Mouse (Mus musculus) CH12.LX (cell line): ENCODE data around the gene Gzmm. TPM values are rescaled to one million over a fixed set of nuclear protein-coding genes. Genes with fewer than 3 reads are reported as not detected.

Experiments
- DNase-seq: peaks from one replicate; pipeline ENCODE4 v3.0.0-alpha.2; 2013; ENCODE audit errors: extremely low read depth
- H3K27ac ChIP-seq: 2 replicates; pipeline ENCODE4 v1.5.1; 2012; ENCODE audit warnings: low read depth, mild to moderate bottlenecking, control low read depth, moderate library complexity; ENCODE audit not compliant: insufficient read depth
- H3K27me3 ChIP-seq: replicated peaks from 2 replicates; pipeline ENCODE3; 2012; ENCODE audit warnings: inconsistent platforms
- H3K36me3 ChIP-seq, 2 experiments: replicated peaks in 1 of 2; 2 replicates each; pipeline versions ENCODE3 to v1.6.1; 2012; ENCODE audit warnings: inconsistent platforms in 1 of 2, low read length in 1 of 2, mild to moderate bottlenecking in 1 of 2, mixed read lengths in 1 of 2, moderate library complexity in 1 of 2; ENCODE audit not compliant: control insufficient read depth in 1 of 2, insufficient read depth in 1 of 2
- H3K4me1 ChIP-seq, 2 experiments: 2 replicates each; pipeline ENCODE4 v1.6.1; 2012; ENCODE audit warnings: inconsistent platforms in 1 of 2, moderate library complexity in 1 of 2; ENCODE audit not compliant: insufficient read depth in 2 of 2, control insufficient read depth in 1 of 2
- H3K4me2 ChIP-seq: 2 replicates; pipeline ENCODE4 v1.6.1; 2012; ENCODE audit warnings: low read depth, mild to moderate bottlenecking, control low read depth; ENCODE audit not compliant: poor library complexity, insufficient read depth, severe bottlenecking
- H3K4me3 ChIP-seq, 3 experiments: fragments of 150-350 bp in 1 of 3; sonication (generic) in 1 of 3; replicated peaks in 1 of 3; 2 replicates each; pipeline versions ENCODE3 to v1.5.1; 2011 to 2012; ENCODE audit warnings: low read depth in 2 of 3, low read length in 2 of 3, mild to moderate bottlenecking in 2 of 3, moderate library complexity in 2 of 3, control low read depth in 1 of 3, improper control_type of control experiment in 1 of 3, inconsistent platforms in 1 of 3, mixed read lengths in 1 of 3; ENCODE audit not compliant: poor library complexity in 1 of 3
- H3K79me2 ChIP-seq: replicated peaks from 2 replicates; pipeline ENCODE4 v1.6.1; 2012; ENCODE audit warnings: mild to moderate bottlenecking, moderate library complexity; ENCODE audit not compliant: control insufficient read depth, poor library complexity, insufficient read depth, severe bottlenecking; ENCODE audit errors: extremely low read depth
- H3K9ac ChIP-seq: 2 replicates; pipeline ENCODE4 v1.6.1; 2012; ENCODE audit warnings: low read depth, mild to moderate bottlenecking, control low read depth, moderate library complexity; ENCODE audit not compliant: insufficient read depth
- H3K9me3 ChIP-seq: replicated peaks from 2 replicates; pipeline ENCODE3; 2012; ENCODE audit warnings: low read length, inconsistent platforms, mixed read lengths
- BHLHE40 ChIP-seq: IDR thresholded peaks from 2 replicates; pipeline ENCODE4 v1.6.1; 2011; ENCODE audit warnings: mild to moderate bottlenecking, low read depth, low read length, improper control_type of control experiment
- CHD1 ChIP-seq: IDR thresholded peaks from 2 replicates; pipeline ENCODE4 v1.6.1; 2012; ENCODE audit warnings: low read depth, low read length, improper control_type of control experiment, inconsistent platforms
- CTCF ChIP-seq, 2 experiments: IDR thresholded peaks in 1 of 2; conservative IDR thresholded peaks in 1 of 2; 2 replicates each; pipeline ENCODE4 v1.5.1; 2011 to 2012; ENCODE audit warnings: low read depth in 2 of 2, low read length in 2 of 2, improper control_type of control experiment in 1 of 2, inconsistent platforms in 1 of 2, mild to moderate bottlenecking in 1 of 2, moderate library complexity in 1 of 2
- E2F4 ChIP-seq: IDR thresholded peaks from 2 replicates; pipeline ENCODE4 v1.6.1; 2011; ENCODE audit warnings: low read depth, low read length, improper control_type of control experiment; ENCODE audit not compliant: insufficient replicate concordance
- EP300 ChIP-seq: IDR thresholded peaks from 2 replicates; pipeline ENCODE4 v1.6.1; 2011; ENCODE audit warnings: low read length, improper control_type of control experiment
- ETS1 ChIP-seq: conservative IDR thresholded peaks from 2 replicates; pipeline ENCODE4 v1.6.1; 2012; ENCODE audit warnings: low read depth, mild to moderate bottlenecking, inconsistent platforms, low read length, improper control_type of control experiment, moderate library complexity
- GABPA ChIP-seq: IDR thresholded peaks from 2 replicates; pipeline ENCODE4 v1.6.1; 2012; ENCODE audit warnings: low read depth, low read length, improper control_type of control experiment, inconsistent platforms; ENCODE audit not compliant: insufficient replicate concordance
- IRF4 ChIP-seq: IDR thresholded peaks from 2 replicates; pipeline ENCODE4 v1.6.1; 2014; ENCODE audit warnings: low read depth, mild to moderate bottlenecking, inconsistent platforms, low read length, improper control_type of control experiment
- KAT2A ChIP-seq: IDR thresholded peaks from 2 replicates; pipeline ENCODE4 v1.6.1; 2012; ENCODE audit warnings: low read length, improper control_type of control experiment, inconsistent platforms; ENCODE audit not compliant: insufficient replicate concordance
- MAFK ChIP-seq: IDR thresholded peaks from 2 replicates; pipeline ENCODE4 v1.6.1; 2011; ENCODE audit warnings: low read length, improper control_type of control experiment; ENCODE audit not compliant: insufficient replicate concordance
- MAX ChIP-seq: IDR thresholded peaks from 2 replicates; pipeline ENCODE4 v1.6.1; 2011; ENCODE audit warnings: low read length, improper control_type of control experiment
- MAZ ChIP-seq: IDR thresholded peaks from 2 replicates; pipeline ENCODE4 v1.6.1; 2012; ENCODE audit warnings: low read depth, mild to moderate bottlenecking, inconsistent platforms, low read length, improper control_type of control experiment, moderate library complexity
- MYC ChIP-seq: IDR thresholded peaks from 2 replicates; pipeline ENCODE4 v1.6.1; 2011; ENCODE audit warnings: low read depth, mild to moderate bottlenecking, improper control_type of control experiment, low read length
- POLR2A ChIP-seq: IDR thresholded peaks from 2 replicates; pipeline ENCODE4 v1.6.1; 2011; ENCODE audit warnings: low read depth, mild to moderate bottlenecking, improper control_type of control experiment, low read length
- RAD21 ChIP-seq: IDR thresholded peaks from 2 replicates; pipeline ENCODE4 v1.6.1; 2011; ENCODE audit warnings: low read depth, mild to moderate bottlenecking, low read length, improper control_type of control experiment, moderate library complexity
- SIN3A ChIP-seq: IDR thresholded peaks from 2 replicates; pipeline ENCODE4 v1.6.1; 2012; ENCODE audit warnings: low read length, improper control_type of control experiment, inconsistent platforms
- SMC3 ChIP-seq: IDR thresholded peaks from 2 replicates; pipeline ENCODE4 v1.6.1; 2011; ENCODE audit warnings: low read depth, low read length, improper control_type of control experiment
- TBP ChIP-seq: conservative IDR thresholded peaks from 2 replicates; pipeline ENCODE4 v1.6.1; 2011; ENCODE audit warnings: low read depth, low read length, improper control_type of control experiment
- TCF12 ChIP-seq: IDR thresholded peaks from 2 replicates; pipeline ENCODE4 v1.6.1; 2014; ENCODE audit warnings: low read depth, mild to moderate bottlenecking, inconsistent platforms, low read length, improper control_type of control experiment
- UBTF ChIP-seq: IDR thresholded peaks from 2 replicates; pipeline ENCODE4 v1.6.1; 2012; ENCODE audit warnings: low read depth, mild to moderate bottlenecking, inconsistent platforms, low read length, improper control_type of control experiment, moderate library complexity
- ZC3H11A ChIP-seq: IDR thresholded peaks from 2 replicates; pipeline ENCODE4 v1.6.1; 2012; ENCODE audit warnings: low read depth, mild to moderate bottlenecking, inconsistent platforms, low read length, improper control_type of control experiment
- ZKSCAN1 ChIP-seq: IDR thresholded peaks from 2 replicates; pipeline ENCODE4 v1.6.1; 2012; ENCODE audit warnings: low read depth, inconsistent platforms, low read length, improper control_type of control experiment, borderline replicate concordance
- ZMIZ1 ChIP-seq: IDR thresholded peaks from 2 replicates; pipeline ENCODE4 v1.6.1; 2012; ENCODE audit warnings: low read depth, mild to moderate bottlenecking, inconsistent platforms, low read length, improper control_type of control experiment
- dilution Hi-C: fragments of 300-500 bp; cut with MboI; formaldehyde crosslinking; loops from 2 replicates; pipeline ENCODE4 v1.14.3; 2020; ENCODE audit warnings: low sequenced_read_pairs; ENCODE audit not compliant: extremely low pct_unique_long_range_greater_than_20kb, extremely low pct_ligation_motif_present
- in situ Hi-C: fragments of 300-500 bp; cut with MboI; formaldehyde crosslinking; loops from 3 replicates; pipeline ENCODE4 v1.14.3; 2019; ENCODE audit warnings: low sequenced_read_pairs, low pct_ligation_motif_present, low pct_unique_long_range_greater_than_20kb, mixed read lengths
- polyA plus RNA-seq: library from polyadenylated mRNA; unstranded; fragments of >175 nt; gene quantifications from 2 replicates; pipeline ENCODE4 v1.2.1, GENCODE M21; 2012; ENCODE audit warnings: low read depth; ENCODE audit not compliant: insufficient read length
- total RNA-seq, 2 experiments: library from RNA; depleted of rRNA; stranded (reverse); fragments of 300-350 nt in 1 of 2; fragments of >200 nt in 1 of 2; gene quantifications; 2 replicates each; pipeline ENCODE4 v1.2.3; 2012 to 2014

The Gzmm gene
- total and polyA plus RNA-seq, 3 experiments = 0.17 to 0.73 (median 0.59) TPM

GRCm38 (mm10) chr10:79671396-79672087 is 17.3 kb upstream of the Gzmm start:
- dilution Hi-C loops = no loop called here
- Histone ChIP-seq H3K9me3 (no peaks in the 10 kb centered on the region), H3K9ac (peak overlapping the region; percentile 98), H3K4me3 (peak overlapping the region in 2 of 3 experiments; percentile 95 to 97), H3K79me2 (0 out of 2 replicates have a peak, but pooled peaks cover 7% of the 10 kb centered on the region), H3K36me3 (peaks cover 12 to 52% of the 10 kb centered on the region in 2 experiments), H3K27ac (peak overlapping the region; percentile 70), H3K27me3 (no peaks in the 10 kb centered on the region), H3K4me1 (peaks cover 12 to 41% of the 10 kb centered on the region in 2 experiments), H3K4me2 (peak overlapping the region; percentile 82)
- TF ChIP-seq UBTF (0 out of 2 replicates have a peak, but pooled peaks have one; percentile 7), TBP (0 out of 2 replicates have a peak, but pooled peaks have one; percentile 29), EP300 (peak; percentile 44; the same call in 1 of the 2 replicates), KAT2A (0 out of 2 replicates have a peak, but pooled peaks have one; percentile 22), TCF12 (peak; percentile 59), ZMIZ1 (peak; percentile 47; the same call in 1 of the 2 replicates), RAD21 (no peak), MAX (peak; percentile 75), ETS1 (peak; percentile 60), BHLHE40 (no peak), ZKSCAN1 (no peak), GABPA (no peak), MYC (0 out of 2 replicates have a peak, but pooled peaks have one; percentile 32), MAFK (no peak), SIN3A (peak; percentile 43; the same call in 1 of the 2 replicates)
- peak; percentile 81 for DNase-seq
- in situ Hi-C loops = no loop called here

GRCm38 (mm10) chr10:79672088-79672455 is 16.7 kb upstream of the Gzmm start:
- peak overlapping the region in 2 of 3 experiments; percentile 19 to 32 for H3K4me3 ChIP-seq
- H3K4me1 ChIP-seq = peaks cover 11 to 37% of the 10 kb centered on the region in 2 experiments
- H3K27me3 ChIP-seq = no peaks in the 10 kb centered on the region
- in situ Hi-C loops (no loop called here), dilution Hi-C loops (no loop called here)
- H3K9me3 ChIP-seq = no peaks in the 10 kb centered on the region
- TF ChIP-seq IRF4 (no peak), CTCF (conservative IDR thresholded peaks at IDR 0.05 in 1 of 2, IDR thresholded peaks at IDR 0.05 in 1 of 2; ENCODE audit: low read depth in 2 of 2, low read length in 2 of 2) (peak; percentile 34 to 62; a peak in 3 of 4 replicates), SIN3A (no peak), SMC3 (no peak), RAD21 (peak; percentile 2), ZC3H11A (no peak), MAZ (no peak), EP300 (no peak), ETS1 (no peak), POLR2A (no peak), CHD1 (no peak), E2F4 (no peak), MYC (no peak)
- H3K4me2 ChIP-seq = peak overlapping the region; percentile 82; the same call in 1 of the 2 replicates
- 0 out of 2 replicates have a peak, but pooled peaks cover 7% of the 10 kb centered on the region for H3K79me2 ChIP-seq
- H3K36me3 ChIP-seq = peaks cover 12 to 53% of the 10 kb centered on the region in 2 experiments
- H3K27ac ChIP-seq = peak overlapping the region; percentile 70
- no peak overlapping the region for H3K9ac ChIP-seq
- peak; percentile 89 for DNase-seq
